Mouse (Mus musculus) lung, postnatal 10 days (tissue): ENCODE measurements around the gene Krt16.
A peak's percentile ranks its signal among the peaks of the same experiment; 100 is the strongest.
"Not testable (repeated sequence)": the region's sequence is repeated elsewhere in the genome, so short reads cannot be mapped to it uniquely, and the experiment has no call there.

ENCODE experiments used
- DNase-seq: peaks from one replicate; pipeline ENCODE4 v3.0.0; 2021

Krt16 gene

GRCm38 (mm10) chr11:100255514-100255913, 6.8 kb upstream of the Krt16 start:
- no peak for DNase-seq

DNA sequence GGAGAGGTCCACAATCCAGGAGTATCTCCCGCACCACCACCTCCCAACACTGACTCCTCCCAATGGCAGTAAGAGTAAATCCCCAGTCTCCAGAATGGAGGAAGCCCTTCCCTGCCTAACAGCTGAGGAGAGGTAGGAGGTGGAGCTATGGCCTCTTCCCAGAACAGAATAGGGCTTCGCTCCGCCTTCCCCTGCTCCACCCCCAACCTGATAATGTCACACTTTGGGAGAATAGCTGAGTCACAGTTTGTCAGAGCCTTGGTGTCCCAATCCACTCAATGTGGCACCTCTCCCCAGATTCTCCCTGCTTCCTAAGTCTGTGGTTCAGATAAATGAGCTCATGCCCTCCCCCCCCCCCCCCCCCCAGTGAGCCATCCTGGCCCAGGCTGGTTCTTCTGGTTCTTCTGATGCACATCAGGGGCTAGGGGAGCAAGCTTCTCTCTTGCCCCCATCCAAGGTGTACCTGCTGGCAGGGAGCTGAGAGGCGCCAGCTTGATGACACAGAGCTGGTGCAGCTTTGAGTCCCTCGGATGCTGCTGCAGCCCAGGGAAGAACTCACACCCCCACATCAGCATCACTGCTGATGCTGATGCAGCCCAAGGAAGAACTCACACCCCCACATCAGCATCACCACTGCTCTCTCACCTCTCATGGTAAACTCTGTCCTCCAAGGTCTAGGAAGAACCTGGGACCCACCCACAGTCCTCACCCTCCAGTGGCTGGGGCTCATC, 5.8 kb upstream of the Krt16 start:
- DNase-seq: no peak

GRCm38 (mm10) chr11:100246471-100246870, 2.2 kb downstream of the Krt16 start:
- not testable (repeated sequence) for DNase-seq

- not testable (repeated sequence) for DNase-seq
Measured at GRCm38 (mm10) chr11:100240272-100240671, 8.4 kb downstream of the Krt16 start.

- no peak for DNase-seq
Measured at GRCm38 (mm10) chr11:100221741-100222140, 27.0 kb downstream of the Krt16 start.

DNA sequence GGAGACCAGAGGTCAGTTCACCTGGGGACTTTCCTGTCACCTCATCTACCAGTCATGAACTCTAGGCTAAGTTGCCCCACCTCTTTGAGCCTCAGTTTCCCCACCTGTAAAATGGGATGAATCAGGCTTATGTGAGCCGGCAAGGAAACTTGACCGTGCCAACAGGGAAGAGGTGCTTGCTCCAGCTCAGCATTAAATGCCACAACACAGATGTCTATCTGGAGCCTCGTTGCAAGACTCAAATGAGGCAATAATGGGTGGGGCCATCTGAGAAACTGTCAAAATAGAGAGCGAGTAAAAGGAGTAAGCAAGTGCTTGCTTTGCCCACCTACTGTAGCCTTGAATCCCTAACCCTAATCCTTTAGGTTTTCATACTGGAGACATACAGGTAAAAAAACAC, 29.4 kb downstream of the Krt16 start:
- DNase-seq: no peak

GRCm38 (mm10) chr11:100208542-100208941, 40.2 kb downstream of the Krt16 start:
- no peak for DNase-seq

GRCm38 (mm10) chr11:100207498-100207897, 41.2 kb downstream of the Krt16 start, which contains the start of gene Krt14:
Gene Krt14 (minus strand): TSS chr11:100207548.
- no peak for DNase-seq

- DNase-seq: peak; percentile 57
Measured at GRCm38 (mm10) chr11:100203448-100203847, 45.3 kb downstream of the Krt16 start.

GRCm38 (mm10) chr11:100202906-100203305, 45.8 kb downstream of the Krt16 start:
- DNase-seq: no peak

DNA sequence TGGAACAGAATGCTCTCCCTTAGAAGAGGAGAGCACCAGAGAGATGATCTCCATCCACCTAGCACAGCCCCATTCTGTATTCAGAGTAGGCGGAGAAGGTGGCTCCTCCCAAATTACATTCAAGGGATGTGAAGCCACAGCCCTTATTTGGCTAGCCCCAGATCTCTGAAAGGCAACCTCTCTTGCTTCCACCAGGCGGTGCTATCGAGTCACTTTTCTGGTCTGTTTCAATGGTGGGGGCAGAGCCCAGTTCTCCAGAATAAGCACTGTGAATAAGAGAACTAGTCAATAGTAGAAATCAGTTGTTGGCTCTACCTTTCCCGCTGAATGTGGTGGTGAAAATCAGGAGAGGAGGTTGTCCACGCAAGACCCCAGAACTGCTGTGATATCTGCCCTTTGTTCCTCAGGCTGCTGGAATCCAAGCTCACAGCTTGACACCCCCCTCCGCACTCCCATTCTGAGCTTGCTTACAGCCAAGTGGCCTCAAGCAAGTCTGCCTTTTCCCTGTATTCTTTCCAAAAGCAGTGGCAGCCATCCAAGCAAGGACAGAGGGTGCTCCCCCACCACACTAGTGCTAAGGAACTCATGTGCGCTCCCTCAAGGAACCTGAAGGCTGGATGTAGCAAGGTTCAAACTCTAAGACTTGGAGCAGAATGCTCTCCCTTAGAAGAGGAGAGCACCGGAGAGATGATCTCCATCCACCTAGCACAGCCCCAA, 48.4 kb downstream of the Krt16 start:
- peak; percentile 42 for DNase-seq

DNA sequence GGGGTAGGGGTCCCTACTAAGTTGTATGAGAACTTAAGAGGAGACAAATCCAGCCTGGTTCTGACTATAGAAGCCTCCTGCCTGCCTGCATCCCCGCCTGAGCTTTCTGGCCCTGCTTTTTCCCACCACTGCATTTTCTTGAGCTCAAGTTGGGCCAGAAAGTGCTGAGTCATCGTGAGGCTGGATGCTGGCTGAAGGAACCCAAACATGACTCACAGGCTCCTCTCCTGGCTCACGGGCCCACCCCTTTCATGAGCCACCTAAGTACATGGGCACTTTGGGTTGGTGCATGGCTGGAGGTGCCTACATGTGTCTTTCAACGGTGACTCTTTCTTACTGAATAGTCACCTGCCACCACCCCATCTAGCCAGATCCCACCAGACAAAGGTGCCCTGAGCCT, 50.0 kb downstream of the Krt16 start:
- DNase-seq: no peak
